Mouse (Mus musculus): ENCODE measurements around the gene Dpp6.

Dpp6 gene

GRCm38 (mm10) chr5:27767948-27768347 is 950.9 kb downstream of the Dpp6 start:
- no peak for DNase-seq (ENCODE audit: low spot score)
